Mouse (Mus musculus) gastrocnemius, postnatal 25 days (tissue): ENCODE data around the gene Tnip3. TPM values are rescaled to one million over a fixed set of nuclear protein-coding genes. Genes with fewer than 3 reads are reported as not detected.
A peak's percentile ranks its signal among the peaks of the same experiment; 100 is the strongest.

Experiments used
- DNase-seq: peaks from one replicate; pipeline ENCODE4 v3.0.0; 2022
- total RNA-seq, 2 experiments: library from RNA; stranded (reverse); gene quantifications; 1 replicate in 1 of 2; 2 replicates in 1 of 2; pipeline ENCODE4 v1.2.3; 2021

Tnip3 gene
- total RNA-seq, 2 experiments from 2014 or later, result not detected

GRCm38 (mm10) chr6:65647731-65648130 is 122.6 kb downstream of the Tnip3 start:
- DNase-seq, result no peak

GRCm38 (mm10) chr6:65651376-65651775 is 126.3 kb downstream of the Tnip3 start:
- DNase-seq, result no peak

GRCm38 (mm10) chr6:65661272-65661671 is 136.2 kb downstream of the Tnip3 start:
- DNase-seq, result no peak

- DNase-seq, result no peak
These were observed 136.9 kb downstream of the Tnip3 start for GRCm38 (mm10) chr6:65662050-65662449.

GRCm38 (mm10) chr6:65663990-65664389 is 138.9 kb downstream of the Tnip3 start:
- DNase-seq, result no peak

GRCm38 (mm10) chr6:65666295-65666694 is 141.2 kb downstream of the Tnip3 start:
- no peak for DNase-seq

DNA sequence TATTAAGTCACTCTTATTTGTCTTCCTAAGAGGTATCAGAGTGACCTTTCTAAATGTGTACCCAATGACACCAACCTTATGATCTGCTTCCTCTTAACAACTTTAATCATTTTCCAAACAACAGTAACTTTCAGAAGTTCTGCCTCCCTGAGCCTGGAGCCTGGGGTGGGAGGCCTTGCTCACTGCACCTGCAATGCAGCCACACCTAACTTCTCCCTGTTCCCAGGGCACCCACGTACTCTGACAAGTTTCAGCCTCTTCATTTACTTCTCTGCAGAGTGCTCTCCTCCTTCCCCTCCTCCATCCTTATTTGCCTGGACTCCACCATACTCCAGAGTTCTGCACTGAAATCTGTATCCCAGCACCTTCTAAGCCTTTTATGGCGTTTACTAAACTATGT is 144.9 kb downstream of the Tnip3 start:
- no peak for DNase-seq

DNA sequence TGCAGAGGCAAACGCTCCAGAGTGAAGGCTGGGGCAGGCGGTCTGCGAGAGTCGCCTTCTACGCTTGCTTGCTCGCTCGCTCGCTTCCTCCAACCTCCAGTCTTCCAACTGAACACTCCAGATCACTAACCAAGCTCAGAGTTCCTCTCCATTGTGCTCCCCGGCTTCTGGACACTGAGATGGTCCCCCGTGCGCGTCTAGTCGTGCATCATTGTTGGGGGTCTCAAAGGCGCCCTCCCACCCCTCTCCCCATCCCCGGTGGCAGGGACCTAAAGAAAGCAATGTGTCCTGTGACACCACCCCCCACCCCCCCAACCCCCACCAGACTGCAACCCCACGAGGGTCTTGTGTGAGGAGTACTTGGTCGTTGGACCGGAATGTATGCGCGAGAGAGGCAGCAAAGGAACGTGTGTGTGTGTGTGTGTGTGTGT is 145.9 kb downstream of the Tnip3 start:
- no peak for DNase-seq

GRCm38 (mm10) chr6:65671451-65671850 is 146.3 kb downstream of the Tnip3 start, which contains the start of gene Ndnf:
TSS of gene Ndnf (plus strand) at chr6:65671590.
- peak; percentile 61 for DNase-seq

DNA sequence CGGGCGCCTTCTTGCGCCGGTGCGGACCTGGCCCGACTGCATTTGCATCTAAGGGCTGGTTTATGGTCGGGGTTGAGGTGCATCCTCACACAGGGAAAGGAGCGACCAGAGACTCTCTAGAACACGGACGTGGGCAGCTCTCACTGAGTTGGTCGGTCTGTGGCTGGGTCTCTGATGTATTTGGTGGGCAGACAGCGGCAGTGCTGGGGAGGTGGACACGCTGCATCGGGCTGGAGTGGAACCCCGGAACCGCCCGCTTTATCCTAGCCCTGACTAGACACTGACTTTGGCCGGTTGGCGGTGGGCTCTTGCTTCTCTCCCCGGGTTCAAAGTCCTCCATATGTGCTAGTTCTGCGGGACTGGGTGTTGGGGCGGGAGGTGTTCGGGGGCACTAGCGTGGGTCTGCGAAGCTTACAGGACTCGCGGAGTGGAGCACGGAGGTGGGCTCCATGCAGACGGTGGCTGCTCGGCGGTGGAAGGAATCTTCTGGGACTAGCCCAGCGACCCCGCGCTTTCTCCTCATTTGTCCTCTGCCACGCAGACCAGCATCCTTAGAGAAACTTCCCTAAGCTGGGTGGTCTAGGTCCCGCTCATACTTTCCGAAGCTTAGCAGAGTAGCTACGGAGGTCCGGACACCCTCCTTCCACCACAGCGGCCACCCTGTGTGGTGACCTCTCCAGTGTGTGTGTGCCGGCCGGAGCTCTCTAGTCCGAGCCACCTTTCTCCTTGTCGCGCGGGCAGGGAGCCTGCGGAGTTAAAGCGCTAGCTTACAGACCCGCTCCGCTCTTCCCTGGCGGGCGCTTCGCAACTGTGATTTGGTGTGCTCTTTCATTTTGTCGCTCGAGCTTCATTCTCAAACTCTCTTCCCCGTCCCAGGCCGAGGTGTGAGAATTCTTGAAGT is 147.3 kb downstream of the Tnip3 start:
- no peak for DNase-seq

Other genes starting within 250 kb of the Tnip3 start
- gene C130060K24Rik, start 144.2 kb upstream of the Tnip3 start, total RNA-seq, result not detected
- gene Ndnf, start 146.3 kb downstream of the Tnip3 start, total RNA-seq, result under 1 TPM; 0.38 to 0.40 TPM